Comparison of ENCODE assay signal across 18 mouse cellular contexts in the genomic region with DNA sequence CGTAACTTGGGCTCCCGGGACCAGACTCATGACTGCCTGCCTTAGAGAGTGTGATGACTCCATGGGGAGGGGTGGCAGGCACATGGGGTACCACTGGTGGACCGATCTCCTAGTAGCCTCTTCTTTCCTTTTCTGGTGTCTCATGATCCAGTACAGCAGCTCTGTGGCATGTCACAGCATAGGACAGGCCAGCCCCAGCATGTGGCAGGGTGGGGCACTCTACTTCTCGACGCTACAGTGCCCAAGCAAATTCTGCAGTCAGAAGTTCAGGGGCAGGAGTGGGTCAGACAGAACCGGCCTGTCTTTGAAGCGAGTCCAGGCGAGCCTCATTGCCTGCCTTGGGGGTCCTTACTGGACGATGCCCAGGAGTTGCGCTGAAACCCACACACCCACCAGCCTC. TPM values are rescaled to one million over a fixed set of nuclear protein-coding genes. Genes with fewer than 3 reads are reported as not detected.
DNase-seq lines count a peak whose midpoint lies in the region; ATAC-seq and TF ChIP-seq lines count a peak whose summit lies in the region.
"Had no signal": no experiment of that assay in that cellular context is flagged by ENCODE, and none has a peak within 500 bp of the region (broad histone marks: within the 10 kb centered on the region; RNA-seq: fewer than 3 reads in every experiment).

No protein-coding gene starts in this region.

- no peak for ATAC-seq in kidney, embryonic 15.5 days (replicated peaks; ENCODE audit: low FRiP score)
- ATAC-seq in embryonic facial prominence, embryonic 13.5 days (ENCODE audit: insufficient number of reproducible peaks, insufficient read depth, low FRiP score, low TSS enrichment, low read depth): 0 out of 2 replicates have a peak, but pooled peaks have one; percentile 16
- ATAC-seq in liver, embryonic 12.5 days: no peak
- 0 out of 2 replicates have a peak, but pooled peaks have one; percentile 41 for ATAC-seq in stomach, postnatal 0 days (ENCODE audit: low FRiP score, low TSS enrichment)
- ATAC-seq in forebrain, embryonic 15.5 days (replicated peaks): no peak
- ATAC-seq: lung, postnatal 0 days; midbrain, embryonic 16.5 days had no signal

- H3K9ac ChIP-seq in kidney, embryonic 15.5 days: no peak overlapping the region
- H3K9ac ChIP-seq in embryonic facial prominence, embryonic 13.5 days: no peak overlapping the region
- H3K9ac ChIP-seq in liver, embryonic 12.5 days: no peak overlapping the region
- H3K9ac ChIP-seq in stomach, postnatal 0 days (ENCODE audit: low read length): no peak overlapping the region
- no peak overlapping the region for H3K9ac ChIP-seq in forebrain, embryonic 15.5 days (replicated peaks)
- H3K9ac ChIP-seq: embryonic facial prominence, embryonic 15.5 days; forebrain, embryonic 12.5 days; heart, embryonic 13.5 days; limb, embryonic 13.5 days had no signal

- H3K9me3 ChIP-seq in kidney, embryonic 15.5 days (replicated peaks): no peaks in the 10 kb centered on the region
- no peaks in the 10 kb centered on the region for H3K9me3 ChIP-seq in embryonic facial prominence, embryonic 13.5 days
- H3K9me3 ChIP-seq in liver, embryonic 12.5 days (replicated peaks): no peaks in the 10 kb centered on the region
- H3K9me3 ChIP-seq in stomach, postnatal 0 days (ENCODE audit: control insufficient read depth, low read length): no peaks in the 10 kb centered on the region
- H3K9me3 ChIP-seq in forebrain, embryonic 15.5 days: no peaks in the 10 kb centered on the region
- H3K9me3 ChIP-seq: embryonic facial prominence, embryonic 15.5 days; forebrain, embryonic 12.5 days; heart, embryonic 13.5 days; limb, embryonic 13.5 days had no signal

- H3K4me3 ChIP-seq in kidney, embryonic 15.5 days (replicated peaks): no peak overlapping the region
- H3K4me3 ChIP-seq in embryonic facial prominence, embryonic 13.5 days: no peak overlapping the region
- no peak overlapping the region for H3K4me3 ChIP-seq in liver, embryonic 12.5 days
- no peak overlapping the region for H3K4me3 ChIP-seq in stomach, postnatal 0 days (ENCODE audit: low read depth, low read length)
- no peak overlapping the region for H3K4me3 ChIP-seq in forebrain, embryonic 15.5 days
- H3K4me3 ChIP-seq: embryonic facial prominence, embryonic 15.5 days; forebrain, embryonic 12.5 days; heart, embryonic 13.5 days; limb, embryonic 13.5 days had no signal

- H3K27me3 ChIP-seq in kidney, embryonic 15.5 days: peaks cover 9% of the 10 kb centered on the region; the same call in 1 of the 2 replicates
- H3K27me3 ChIP-seq in embryonic facial prominence, embryonic 13.5 days: no peaks in the 10 kb centered on the region
- H3K27me3 ChIP-seq in liver, embryonic 12.5 days (replicated peaks): no peaks in the 10 kb centered on the region
- no peaks in the 10 kb centered on the region for H3K27me3 ChIP-seq in stomach, postnatal 0 days (ENCODE audit: control insufficient read depth, insufficient read depth, low read length)
- H3K27me3 ChIP-seq in forebrain, embryonic 15.5 days: no peaks in the 10 kb centered on the region
- H3K27me3 ChIP-seq: embryonic facial prominence, embryonic 15.5 days; forebrain, embryonic 12.5 days had no signal

- 71% methylated on average over 10 of the region's 10 CpGs for WGBS in kidney, embryonic 15.5 days
- WGBS in embryonic facial prominence, embryonic 13.5 days: 64% methylated on average over 10 of the region's 10 CpGs
- 60% methylated on average over 10 of the region's 10 CpGs for WGBS in liver, embryonic 12.5 days (ENCODE audit: insufficient replicate concordance)
- 65% methylated on average over 10 of the region's 10 CpGs for WGBS in stomach, postnatal 0 days
- whole genome bisulfite sequencing in forebrain, embryonic 15.5 days: 78% methylated on average over 10 of the region's 10 CpGs

- DNase-seq in kidney, adult 18-20 months: no peak
- no peak for DNase-seq in stomach, postnatal 0 days (ENCODE audit: low spot score)
- no peak for DNase-seq in layer of hippocampus, postnatal 36 days
- DNase-seq: adrenal gland, postnatal 25 days; cerebellum, adult 2 months; heart, postnatal 36 days; right cerebral cortex, postnatal 14 days; thymus, postnatal 25 days had no signal

- H3K4me2 ChIP-seq in kidney, embryonic 15.5 days: no peak overlapping the region
- no peak overlapping the region for H3K4me2 ChIP-seq in embryonic facial prominence, embryonic 13.5 days
- H3K4me2 ChIP-seq in liver, embryonic 12.5 days: peak overlapping the region; percentile 23; the same call in 1 of the 2 replicates
- no peak overlapping the region for H3K4me2 ChIP-seq in stomach, postnatal 0 days (replicated peaks; ENCODE audit: low read depth)
- H3K4me2 ChIP-seq in forebrain, embryonic 15.5 days (replicated peaks): no peak overlapping the region
- H3K4me2 ChIP-seq: embryonic facial prominence, embryonic 15.5 days; forebrain, embryonic 12.5 days; heart, embryonic 13.5 days; limb, embryonic 13.5 days had no signal

- TF ChIP-seq CTCF in stomach, postnatal 0 days (IDR thresholded peaks at IDR 0.05; ENCODE audit: low read depth): no peak

- no peaks in the 10 kb centered on the region for H3K36me3 ChIP-seq in kidney, embryonic 15.5 days
- no peaks in the 10 kb centered on the region for H3K36me3 ChIP-seq in embryonic facial prominence, embryonic 13.5 days
- no peaks in the 10 kb centered on the region for H3K36me3 ChIP-seq in liver, embryonic 12.5 days
- H3K36me3 ChIP-seq in stomach, postnatal 0 days (ENCODE audit: control insufficient read depth, insufficient read depth, low read length): no peaks in the 10 kb centered on the region
- H3K36me3 ChIP-seq in forebrain, embryonic 15.5 days: no peaks in the 10 kb centered on the region
- H3K36me3 ChIP-seq: embryonic facial prominence, embryonic 15.5 days; heart, embryonic 13.5 days; limb, embryonic 13.5 days had no signal

- peak overlapping the region; percentile 39; the same call in 1 of the 2 replicates for H3K27ac ChIP-seq in kidney, embryonic 15.5 days
- no peak overlapping the region for H3K27ac ChIP-seq in embryonic facial prominence, embryonic 13.5 days
- H3K27ac ChIP-seq in liver, embryonic 12.5 days: no peak overlapping the region; the same call in 1 of the 2 replicates
- no peak overlapping the region for H3K27ac ChIP-seq in stomach, postnatal 0 days (replicated peaks)
- no peak overlapping the region for H3K27ac ChIP-seq in forebrain, embryonic 15.5 days (replicated peaks)
- H3K27ac ChIP-seq: embryonic facial prominence, embryonic 15.5 days; forebrain, embryonic 12.5 days; heart, embryonic 13.5 days; limb, embryonic 13.5 days had no signal

- H3K4me1 ChIP-seq in kidney, embryonic 15.5 days: peaks cover 64% of the 10 kb centered on the region
- peaks cover 52% of the 10 kb centered on the region for H3K4me1 ChIP-seq in embryonic facial prominence, embryonic 13.5 days
- peaks cover 35% of the 10 kb centered on the region for H3K4me1 ChIP-seq in liver, embryonic 12.5 days
- H3K4me1 ChIP-seq in stomach, postnatal 0 days (replicated peaks; ENCODE audit: control insufficient read depth, insufficient read depth): no peaks in the 10 kb centered on the region; the same call in 1 of the 2 replicates
- peaks cover 62% of the 10 kb centered on the region for H3K4me1 ChIP-seq in forebrain, embryonic 15.5 days

- no peak for TF ChIP-seq EP300 in stomach, postnatal 0 days (optimal IDR thresholded peaks at IDR 0.05)

RNA-seq across cellular contexts. Expression of a gene that starts 13.4 kb away (rescaled TPM):
- 4.1 and 4.9 TPM in 2 replicates for polyA plus RNA-seq in kidney, embryonic 15.5 days (2015; fragmentation: Nextera tagmentation; extraction: Ambion mirVana)
- 7.4 and 9.2 TPM in 2 replicates for polyA plus RNA-seq in embryonic facial prominence, embryonic 13.5 days (2015; fragmentation: Nextera tagmentation; extraction: Ambion mirVana)
- polyA plus RNA-seq in liver, embryonic 12.5 days (2016; fragmentation: Nextera tagmentation; extraction: Ambion mirVana): 1.8 and 1.9 TPM in 2 replicates
- polyA plus RNA-seq in stomach, postnatal 0 days (2015; fragmentation: Nextera tagmentation; extraction: Ambion mirVana): 5.9 and 6.7 TPM in 2 replicates
- polyA plus RNA-seq in forebrain, embryonic 15.5 days (2015; fragmentation: Nextera tagmentation; extraction: Ambion mirVana): 10.1 and 10.2 TPM in 2 replicates
- total RNA-seq in layer of hippocampus, postnatal 36 days (2021): 10 to 100 TPM; 73.5 to 75.3 TPM

Comparison
In these comparisons a context has a peak if more than half of its experiments do, and no peak if none do; other contexts are left out.
1. ATAC-seq: peak in embryonic facial prominence, embryonic 13.5 days (single experiment) and stomach, postnatal 0 days (single experiment); none in kidney, embryonic 15.5 days (single experiment), liver, embryonic 12.5 days (single experiment) and forebrain, embryonic 15.5 days (single experiment).